Mouse (Mus musculus): ENCODE data around the gene Nup62. TPM values are rescaled to one million over a fixed set of nuclear protein-coding genes. Genes with fewer than 3 reads are reported as not detected.
A peak's percentile ranks its signal among the peaks of the same experiment; 100 is the strongest.

The Nup62 gene
- polyA plus RNA-seq, 1 experiment from 2014 or later = 82.6 TPM

DNA sequence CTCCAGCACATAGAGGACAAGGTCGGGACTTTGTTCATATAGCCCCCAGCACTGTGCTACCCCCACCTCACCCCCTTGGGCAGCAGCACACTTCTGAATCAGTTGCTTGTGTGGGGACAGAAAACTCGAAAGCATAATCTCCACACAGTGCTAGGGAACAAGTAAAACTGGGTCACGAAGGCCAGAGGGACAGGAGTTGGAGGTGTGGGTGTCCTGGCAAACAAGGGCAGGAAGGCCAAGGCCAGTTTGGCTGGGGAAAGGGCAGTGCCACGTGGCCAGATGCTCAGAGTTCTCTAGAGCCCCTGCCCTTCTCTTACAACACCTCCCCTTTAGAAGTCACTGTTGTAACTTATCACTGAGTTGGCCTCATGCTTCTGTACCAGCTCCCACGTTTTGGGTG, 4.0 kb downstream of the Nup62 start:
- Histone ChIP-seq H3K4me3 (peak overlapping the region; percentile 84; the same call in 1 of the 2 replicates), H3K9ac (peak overlapping the region; percentile 97)
- no peak for ATAC-seq

DNA sequence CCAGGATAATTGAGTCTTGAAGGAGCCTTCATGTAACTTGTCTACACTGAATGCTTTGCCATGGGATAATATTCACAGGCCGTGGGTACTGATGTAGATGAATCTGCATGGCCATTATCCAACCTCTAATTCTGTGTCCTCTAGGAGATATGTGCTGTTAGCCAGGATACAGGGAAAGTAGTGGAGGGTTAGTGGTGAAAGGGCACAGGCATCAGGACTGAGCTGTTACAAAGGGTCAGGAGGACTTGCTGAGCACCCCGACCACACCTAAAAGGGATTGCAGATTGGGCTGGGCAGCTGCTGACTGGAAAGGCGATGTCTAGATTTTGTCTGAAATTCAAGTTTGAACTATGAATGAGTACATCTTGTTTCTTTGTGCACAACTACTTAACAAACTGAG, 4.6 kb downstream of the Nup62 start:
- H3K27me3 ChIP-seq (replicated peaks) = no peaks in the 10 kb centered on the region
- H3K4me3 ChIP-seq = no peak overlapping the region
- H3K4me2 ChIP-seq = peak overlapping the region; percentile 88; the same call in 1 of the 2 replicates
- peak overlapping the region; percentile 71 for H3K27ac ChIP-seq
- ATAC-seq = no peak
- H3K36me3 ChIP-seq = peaks cover 39% of the 10 kb centered on the region
- H3K9ac ChIP-seq = 0 out of 2 replicates have a peak overlapping the region, but pooled peaks have one; percentile 27
- WGBS (ENCODE audit: insufficient replicate concordance) = 77% methylated on average over 3 of the region's 3 CpGs
- peaks cover 78% of the 10 kb centered on the region for H3K4me1 ChIP-seq
- H3K9me3 ChIP-seq (replicated peaks) = no peaks in the 10 kb centered on the region

More for the DNA sequence above, 4.0 kb downstream of the Nup62 start:
- Histone ChIP-seq H3K4me2 (peak overlapping the region; percentile 88), H3K27ac (peak overlapping the region; percentile 71), H3K36me3 (peaks cover 35% of the 10 kb centered on the region), H3K27me3 (replicated peaks) (no peaks in the 10 kb centered on the region), H3K9me3 (replicated peaks) (no peaks in the 10 kb centered on the region), H3K4me1 (peaks cover 82% of the 10 kb centered on the region)
- 34% methylated on average over 5 of the region's 5 CpGs for WGBS (ENCODE audit: insufficient replicate concordance)

DNA sequence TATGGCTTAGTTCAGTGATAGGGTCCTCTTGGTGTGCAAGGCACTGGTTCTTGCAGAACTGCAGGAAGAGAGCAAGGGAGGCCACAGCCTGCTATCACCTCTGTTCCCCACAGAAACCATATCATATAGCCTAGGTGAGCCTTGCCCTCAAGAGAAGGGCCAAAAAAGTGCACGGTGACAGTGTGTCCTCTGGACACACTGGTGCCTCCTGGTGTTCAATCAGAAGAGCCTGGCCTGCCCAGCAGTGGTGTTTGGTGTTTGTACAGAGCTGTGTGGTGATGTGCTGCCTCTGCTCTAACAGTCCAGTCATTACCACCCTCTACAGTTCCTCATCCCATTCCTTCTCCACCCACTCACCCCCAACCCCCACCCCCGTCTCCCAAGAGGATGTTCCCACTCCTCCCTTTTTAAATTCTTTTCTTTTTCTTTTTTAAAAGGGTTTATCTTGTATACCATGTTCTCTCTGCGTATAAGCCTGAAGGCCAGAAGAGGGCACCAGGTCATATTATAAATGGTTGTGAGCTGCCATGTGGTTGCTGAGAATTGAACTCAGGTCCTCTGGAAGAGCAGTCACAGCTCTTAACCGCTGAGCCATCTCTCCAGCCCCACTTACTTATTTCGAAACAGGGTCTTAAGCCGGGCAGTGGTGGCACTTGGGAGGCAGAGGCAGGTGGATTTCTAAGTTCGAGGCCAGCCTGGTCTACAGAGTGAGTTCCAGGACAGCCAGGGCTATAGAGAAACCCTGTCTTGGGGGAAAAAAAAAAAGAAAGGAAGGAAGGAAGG, 6.0 kb downstream of the Nup62 start:
- no peaks in the 10 kb centered on the region for H3K9me3 ChIP-seq (replicated peaks)
- no peaks in the 10 kb centered on the region for H3K27me3 ChIP-seq (replicated peaks)
- peak overlapping the region; percentile 27; the same call in 1 of the 2 replicates for H3K27ac ChIP-seq
- peaks cover 52% of the 10 kb centered on the region for H3K36me3 ChIP-seq
- peaks cover 83% of the 10 kb centered on the region for H3K4me1 ChIP-seq
- ATAC-seq = no peak
- H3K9ac ChIP-seq = no peak overlapping the region
- WGBS (ENCODE audit: insufficient replicate concordance) = 76% methylated on average over 7 of the region's 7 CpGs
- no peak overlapping the region for H3K4me3 ChIP-seq
- no peak overlapping the region for H3K4me2 ChIP-seq

DNA sequence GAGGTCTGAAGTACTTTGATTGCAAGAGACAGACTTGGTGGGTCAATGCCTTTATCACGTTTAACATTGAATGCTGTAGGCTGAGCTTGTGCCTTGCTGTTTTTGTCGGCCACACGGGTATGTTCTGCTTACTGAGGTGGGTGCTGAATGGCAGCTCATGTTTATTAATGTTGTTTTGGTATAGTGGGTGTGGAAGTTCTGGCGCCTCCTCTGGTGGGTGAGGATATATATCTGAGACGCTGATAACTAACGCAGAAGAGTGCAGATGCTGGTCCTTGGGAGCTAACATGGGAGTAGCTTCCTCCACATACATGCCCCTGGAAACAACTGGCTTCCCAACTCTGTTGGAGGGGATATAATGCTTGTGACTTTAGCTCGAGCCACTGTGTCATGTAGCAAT, 7.5 kb downstream of the Nup62 start:
- Histone ChIP-seq H3K4me1 (peaks cover 69% of the 10 kb centered on the region), H3K4me2 (no peak overlapping the region), H3K27me3 (replicated peaks) (no peaks in the 10 kb centered on the region), H3K27ac (0 out of 2 replicates have a peak overlapping the region, but pooled peaks have one; percentile 4), H3K9ac (no peak overlapping the region), H3K4me3 (no peak overlapping the region), H3K9me3 (replicated peaks) (no peaks in the 10 kb centered on the region), H3K36me3 (peaks cover 59% of the 10 kb centered on the region)
- 32% methylated on average over 7 of the region's 7 CpGs for WGBS (ENCODE audit: insufficient replicate concordance)
- no peak for ATAC-seq

DNA sequence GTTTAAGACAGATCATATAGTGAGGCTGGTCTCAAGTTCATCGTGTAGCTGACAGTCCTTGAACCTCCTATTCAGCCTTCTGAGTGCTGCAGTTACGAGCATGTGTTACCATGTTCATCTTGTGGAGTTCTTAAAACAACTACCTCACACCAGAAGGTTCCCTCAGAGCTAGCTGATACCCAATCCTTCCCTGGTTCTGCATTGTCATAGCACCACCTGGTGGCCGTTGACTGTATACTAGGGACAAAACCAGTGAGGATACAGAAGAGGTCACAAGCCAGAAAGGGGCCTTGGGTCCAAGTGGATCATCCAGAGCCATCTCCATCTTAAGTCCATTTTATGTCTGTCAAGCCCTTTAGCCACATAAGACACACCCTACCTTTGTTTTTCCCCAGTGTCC, 9.0 kb downstream of the Nup62 start:
- no peak overlapping the region for H3K27ac ChIP-seq
- H3K9ac ChIP-seq = no peak overlapping the region
- ATAC-seq = peak; percentile 57
- H3K4me3 ChIP-seq = no peak overlapping the region
- WGBS (ENCODE audit: insufficient replicate concordance) = 21% methylated on average over 3 of the region's 3 CpGs
- H3K36me3 ChIP-seq = peaks cover 60% of the 10 kb centered on the region
- H3K9me3 ChIP-seq (replicated peaks) = no peaks in the 10 kb centered on the region
- H3K4me1 ChIP-seq = peaks cover 59% of the 10 kb centered on the region
- H3K27me3 ChIP-seq (replicated peaks) = no peaks in the 10 kb centered on the region
- H3K4me2 ChIP-seq = no peak overlapping the region

DNA sequence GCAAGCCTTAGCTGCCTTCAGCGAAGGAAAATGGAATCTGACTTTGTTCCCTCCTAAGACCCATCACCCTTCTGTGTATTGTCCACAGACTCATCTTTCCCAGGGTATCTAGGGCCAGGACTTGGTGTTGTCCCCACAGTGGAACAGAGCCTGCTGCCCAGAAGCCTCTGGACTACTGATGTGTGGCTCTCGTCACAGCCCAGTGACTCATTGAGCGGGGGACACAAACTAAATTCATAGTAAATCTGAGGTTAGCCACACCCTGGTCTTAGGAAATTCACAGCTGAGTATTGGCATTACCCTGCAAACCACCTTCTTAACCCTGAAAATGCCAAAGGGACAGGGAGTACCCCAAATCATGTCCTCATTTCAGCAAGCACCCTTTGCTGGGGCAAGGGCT, 10.9 kb downstream of the Nup62 start:
- no peaks in the 10 kb centered on the region for H3K9me3 ChIP-seq (replicated peaks)
- no peak overlapping the region for H3K9ac ChIP-seq
- ATAC-seq = no peak
- H3K27ac ChIP-seq = no peak overlapping the region
- WGBS (ENCODE audit: insufficient replicate concordance) = 75% methylated on average over 3 of the region's 3 CpGs
- H3K4me3 ChIP-seq = no peak overlapping the region
- H3K4me2 ChIP-seq = no peak overlapping the region
- H3K27me3 ChIP-seq (replicated peaks) = no peaks in the 10 kb centered on the region
- peaks cover 40% of the 10 kb centered on the region for H3K4me1 ChIP-seq
- H3K36me3 ChIP-seq = peaks cover 74% of the 10 kb centered on the region

DNA sequence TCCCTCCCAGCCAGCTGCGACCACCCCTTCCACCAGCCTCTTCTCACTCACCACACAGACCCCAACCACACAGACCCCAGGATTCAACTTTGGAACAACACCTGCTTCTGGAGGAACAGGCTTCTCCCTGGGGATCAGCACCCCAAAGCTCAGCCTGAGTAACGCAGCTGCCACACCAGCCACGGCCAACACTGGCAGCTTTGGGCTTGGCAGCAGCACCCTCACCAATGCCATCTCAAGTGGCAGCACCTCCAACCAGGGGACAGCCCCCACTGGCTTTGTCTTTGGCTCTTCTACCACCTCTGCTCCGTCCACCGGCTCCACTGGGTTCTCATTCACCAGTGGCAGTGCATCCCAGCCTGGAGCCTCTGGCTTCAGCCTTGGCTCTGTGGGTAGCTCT, 12.8 kb downstream of the Nup62 start:
- Histone ChIP-seq H3K27ac (no peak overlapping the region), H3K4me1 (peaks cover 23% of the 10 kb centered on the region), H3K36me3 (peaks cover 69% of the 10 kb centered on the region), H3K27me3 (replicated peaks) (no peaks in the 10 kb centered on the region), H3K9ac (no peak overlapping the region), H3K4me2 (no peak overlapping the region), H3K9me3 (replicated peaks) (no peaks in the 10 kb centered on the region), H3K4me3 (no peak overlapping the region)
- 87% methylated on average over 5 of the region's 5 CpGs for WGBS (ENCODE audit: insufficient replicate concordance)
- no peak for ATAC-seq

DNA sequence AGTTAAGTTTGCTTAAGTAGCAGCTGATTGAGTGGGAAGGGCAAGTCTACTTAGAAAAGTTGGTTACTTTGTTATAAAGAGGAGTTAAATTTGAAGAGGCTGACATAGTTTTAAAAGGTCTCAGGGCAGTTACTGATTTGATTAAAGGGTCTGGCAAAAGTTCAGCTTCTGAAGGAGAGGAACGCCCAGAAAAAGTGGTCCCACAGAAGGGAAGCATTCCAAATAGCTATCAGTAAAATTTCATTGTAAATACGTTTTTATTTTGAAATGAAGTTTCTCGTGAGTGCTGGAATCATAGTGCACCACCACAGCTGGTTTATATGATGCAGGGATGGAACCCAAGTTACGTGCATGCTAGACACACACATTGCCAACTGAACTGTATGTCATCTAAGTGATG, 16.9 kb downstream of the Nup62 start:
- H3K4me2 ChIP-seq = no peak overlapping the region
- no peak overlapping the region for H3K27ac ChIP-seq
- no peaks in the 10 kb centered on the region for H3K9me3 ChIP-seq (replicated peaks)
- H3K27me3 ChIP-seq (replicated peaks) = no peaks in the 10 kb centered on the region
- no peak overlapping the region for H3K4me3 ChIP-seq
- peaks cover 13% of the 10 kb centered on the region for H3K4me1 ChIP-seq
- peaks cover 47% of the 10 kb centered on the region for H3K36me3 ChIP-seq
- WGBS (ENCODE audit: insufficient replicate concordance) = 77% methylated on average over 4 of the region's 4 CpGs
- no peak for ATAC-seq
- no peak overlapping the region for H3K9ac ChIP-seq

DNA sequence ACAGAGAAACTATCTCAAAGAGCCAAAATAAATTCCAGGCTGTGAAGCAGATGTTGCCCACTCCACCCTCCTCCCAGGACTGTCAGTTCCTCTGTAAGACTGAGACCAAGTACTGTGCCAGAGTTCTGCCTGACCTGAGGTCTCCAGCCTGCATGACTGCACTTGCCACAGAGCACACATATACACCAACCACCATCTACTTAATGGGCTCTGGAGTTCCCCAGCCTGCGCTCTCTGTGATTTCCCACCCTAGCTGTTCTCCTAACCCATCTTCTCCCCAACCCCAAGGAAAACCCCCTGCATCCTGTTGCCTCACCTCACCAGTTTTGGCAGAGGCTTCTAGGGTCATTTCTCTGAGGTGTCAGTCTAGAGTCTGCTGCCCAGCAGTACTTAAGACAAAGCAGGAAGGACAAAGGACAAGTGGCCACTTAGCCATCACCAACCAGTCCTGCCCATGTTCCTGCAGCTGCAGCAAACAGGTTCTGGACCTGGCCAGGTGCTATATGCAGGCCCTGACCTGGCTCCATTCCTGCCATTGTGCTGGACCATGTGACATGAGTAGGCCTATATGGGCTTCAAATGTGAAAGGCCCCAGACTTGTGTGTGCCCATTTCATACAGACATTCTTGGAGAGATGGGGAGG, 19.6 kb downstream of the Nup62 start:
- H3K4me1 ChIP-seq = peaks cover 27% of the 10 kb centered on the region
- WGBS (ENCODE audit: insufficient replicate concordance) = 85% methylated on average over 1 of the region's 1 CpGs
- ATAC-seq = no peak
- H3K9ac ChIP-seq = no peak overlapping the region
- peaks cover 25% of the 10 kb centered on the region for H3K27me3 ChIP-seq (replicated peaks)
- H3K4me2 ChIP-seq = no peak overlapping the region
- H3K36me3 ChIP-seq = peaks cover 22% of the 10 kb centered on the region
- H3K4me3 ChIP-seq = no peak overlapping the region
- H3K9me3 ChIP-seq (replicated peaks) = no peaks in the 10 kb centered on the region
- H3K27ac ChIP-seq = no peak overlapping the region

DNA sequence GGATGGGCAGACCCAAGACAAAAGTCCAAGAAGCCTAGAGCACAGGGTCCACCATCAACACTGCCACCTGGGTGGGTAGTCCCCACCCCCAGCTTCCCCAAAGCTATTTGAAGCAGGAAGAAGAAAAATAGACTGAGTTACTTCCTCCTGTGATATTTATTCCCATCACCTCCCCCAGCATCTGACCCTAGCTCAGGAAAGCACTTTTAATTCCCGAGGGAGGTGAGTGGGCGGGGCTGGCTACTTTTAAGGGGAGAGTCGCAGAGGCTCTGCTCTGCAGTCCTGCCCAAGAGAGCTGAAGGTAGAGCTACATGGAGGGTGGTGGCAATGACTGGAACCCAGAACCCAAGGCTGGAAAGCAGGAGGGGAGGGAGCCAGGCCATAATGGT, 20.1 kb downstream of the Nup62 start:
- Histone ChIP-seq H3K27ac (no peak overlapping the region), H3K9ac (no peak overlapping the region), H3K4me1 (peaks cover 32% of the 10 kb centered on the region), H3K4me3 (no peak overlapping the region), H3K4me2 (no peak overlapping the region), H3K9me3 (replicated peaks) (no peaks in the 10 kb centered on the region), H3K36me3 (peaks cover 22% of the 10 kb centered on the region), H3K27me3 (replicated peaks) (peaks cover 29% of the 10 kb centered on the region)
- 47% methylated on average over 3 of the region's 3 CpGs for WGBS (ENCODE audit: insufficient replicate concordance)
- ATAC-seq = no peak

DNA sequence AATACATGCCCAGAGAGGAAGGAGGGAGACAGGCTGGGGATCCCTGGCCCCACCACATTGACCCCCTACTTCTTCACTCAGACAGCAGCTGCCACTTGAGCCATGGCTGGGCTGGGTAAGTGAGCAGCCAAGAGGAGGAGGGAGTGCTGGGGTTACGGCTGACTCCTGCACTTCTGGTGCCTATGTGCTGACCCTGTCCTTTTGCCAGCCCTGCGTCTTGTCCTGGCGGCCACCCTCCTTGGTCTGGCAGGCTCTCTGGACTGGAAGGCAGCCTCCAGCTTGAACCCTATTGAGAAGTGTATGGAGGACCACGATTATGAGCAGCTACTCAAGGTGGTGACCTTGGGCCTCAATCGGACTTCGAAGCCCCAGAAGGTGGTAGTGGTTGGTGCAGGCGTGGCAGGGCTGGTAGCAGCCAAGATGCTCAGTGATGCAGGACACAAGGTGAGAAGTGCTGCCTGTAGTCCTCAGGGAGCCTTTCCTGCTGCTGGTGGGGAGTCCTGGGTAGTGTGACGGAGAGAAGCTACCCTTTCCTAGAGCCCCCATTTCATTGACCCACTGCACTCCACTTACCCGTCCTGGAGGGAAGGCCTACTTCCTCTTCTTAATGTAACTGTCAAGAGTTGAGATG, 20.6 kb downstream of the Nup62 start:
- 68% methylated on average over 9 of the region's 9 CpGs for WGBS (ENCODE audit: insufficient replicate concordance)
- Histone ChIP-seq H3K4me2 (no peak overlapping the region), H3K9ac (no peak overlapping the region), H3K36me3 (peaks cover 22% of the 10 kb centered on the region), H3K4me1 (peaks cover 32% of the 10 kb centered on the region), H3K9me3 (replicated peaks) (no peaks in the 10 kb centered on the region), H3K27ac (no peak overlapping the region), H3K27me3 (replicated peaks) (peaks cover 33% of the 10 kb centered on the region), H3K4me3 (no peak overlapping the region)
- no peak for ATAC-seq

DNA sequence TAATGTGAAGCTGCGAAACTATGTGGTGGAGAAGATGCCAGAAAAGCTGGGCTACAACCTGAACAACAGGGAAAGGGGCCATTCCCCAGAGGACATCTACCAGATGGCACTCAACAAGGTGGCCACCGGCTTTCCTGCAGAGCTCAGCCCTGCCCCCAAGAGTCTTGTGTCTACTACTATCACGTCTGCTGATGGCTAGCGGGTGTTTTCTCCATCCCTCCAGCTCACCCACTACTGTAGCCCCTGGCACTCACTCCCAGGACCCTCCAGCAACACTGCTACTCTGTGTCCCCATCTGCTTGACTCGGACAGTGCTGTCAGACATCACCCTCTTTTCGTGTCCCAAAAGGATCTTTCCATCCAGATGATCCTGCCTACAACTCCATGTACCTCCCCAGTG, 22.2 kb downstream of the Nup62 start:
- H3K27me3 ChIP-seq (replicated peaks) = peaks cover 38% of the 10 kb centered on the region

More for the DNA sequence above, 22.2 kb downstream of the Nup62 start:
- no peak overlapping the region for H3K4me3 ChIP-seq
- peaks cover 28% of the 10 kb centered on the region for H3K36me3 ChIP-seq
- no peak overlapping the region for H3K27ac ChIP-seq
- ATAC-seq = no peak
- H3K9ac ChIP-seq = no peak overlapping the region
- peaks cover 39% of the 10 kb centered on the region for H3K4me1 ChIP-seq
- WGBS (ENCODE audit: insufficient replicate concordance) = 68% methylated on average over 6 of the region's 6 CpGs
- no peaks in the 10 kb centered on the region for H3K9me3 ChIP-seq (replicated peaks)
- no peak overlapping the region for H3K4me2 ChIP-seq
